Mouse (Mus musculus) bone marrow, adult 2 months (tissue): ENCODE measurements around the gene Styxl1.
A peak's percentile ranks its signal among the peaks of the same experiment; 100 is the strongest.

ENCODE experiments used
- CTCF ChIP-seq: fragments of 200-500 bp; IDR thresholded peaks from 2 replicates; pipeline ENCODE4 v1.5.1; 2011; ENCODE audit warnings: low read length, control low read depth; ENCODE audit not compliant: control insufficient read depth, insufficient read depth
- POLR2A ChIP-seq: fragments of 200-500 bp; IDR thresholded peaks from 2 replicates; pipeline ENCODE4 v1.6.1; 2011; ENCODE audit warnings: low read depth, mild to moderate bottlenecking, control low read depth, low read length, borderline replicate concordance; ENCODE audit not compliant: control insufficient read depth

DNA sequence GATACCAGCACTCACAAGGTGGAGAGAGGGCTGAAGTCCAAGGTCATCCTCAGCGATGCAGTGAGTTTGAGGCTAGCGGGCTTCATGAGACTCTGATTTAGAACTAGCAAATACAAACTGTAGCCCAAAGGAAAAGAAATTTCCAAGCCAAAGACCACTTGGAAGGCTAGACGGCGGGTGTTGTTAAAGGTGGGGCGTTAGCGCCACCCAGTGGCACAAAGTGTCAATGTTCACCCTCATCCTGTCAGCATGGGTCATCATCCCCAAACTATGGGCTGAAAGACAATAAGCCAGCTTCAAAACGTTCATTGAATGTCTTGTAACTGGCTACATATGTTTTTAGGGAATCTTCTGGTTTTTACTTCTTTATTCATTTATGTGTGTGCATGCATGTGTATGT, 14.7 kb downstream of the Styxl1 start:
- TF ChIP-seq CTCF, result peak; percentile 92
- TF ChIP-seq POLR2A, result no peak
